Mouse (Mus musculus) large intestine, adult 2 months (tissue): ENCODE measurements around the gene Dmrt3. TPM values are rescaled to one million over a fixed set of nuclear protein-coding genes. Genes with fewer than 3 reads are reported as not detected.
A peak's percentile ranks its signal among the peaks of the same experiment; 100 is the strongest.

ENCODE experiments used
- DNase-seq: peaks from one replicate; pipeline ENCODE4 v3.0.0-alpha.2; 2012; ENCODE audit warnings: low read depth, low spot score
- WGBS: fragments of 180-500 bp; shearing (Covaris S2); methylation state at CpG from one replicate; pipeline ENCODE4 v1.1.7; 2018; 5-methylcytosine and 5-hydroxymethylcytosine counted together
- polyA plus RNA-seq: library from polyadenylated mRNA; depleted of rRNA; stranded (reverse); fragments of >200 nt; gene quantifications from 2 replicates; pipeline ENCODE4 v1.2.3, GENCODE M21; 2012

The Dmrt3 gene
- polyA plus RNA-seq, 1 experiment, result 0.81 TPM

- DNase-seq, result no peak
Observed at GRCm38 (mm10) chr19:25613476-25614300, 3.6 kb downstream of the Dmrt3 start.

GRCm38 (mm10) chr19:25615889-25616288 is 5.8 kb downstream of the Dmrt3 start:
- no peak for DNase-seq
- 4% methylated on average over 6 of the region's 6 CpGs for WGBS

More at GRCm38 (mm10) chr19:25613476-25614300, 3.6 kb downstream of the Dmrt3 start:
- WGBS, result 13% methylated on average over 13 of the region's 13 CpGs

GRCm38 (mm10) chr19:25622291-25623251 is 12.5 kb downstream of the Dmrt3 start:
- WGBS, result 36% methylated on average over 54 of the region's 54 CpGs
- DNase-seq, result no peak

- WGBS, result 13% methylated on average over 9 of the region's 9 CpGs
- peak; percentile 27 for DNase-seq
Observed at GRCm38 (mm10) chr19:25628490-25628889, 18.4 kb downstream of the Dmrt3 start.

GRCm38 (mm10) chr19:25635119-25635518 is 25.0 kb downstream of the Dmrt3 start:
- 58% methylated on average over 5 of the region's 5 CpGs for WGBS

GRCm38 (mm10) chr19:25635622-25636244 is 25.6 kb downstream of the Dmrt3 start:
- WGBS, result 15% methylated on average over 22 of the region's 22 CpGs
- peak; percentile 10 for DNase-seq

More at GRCm38 (mm10) chr19:25635119-25635518, 25.0 kb downstream of the Dmrt3 start:
- DNase-seq, result no peak

GRCm38 (mm10) chr19:25638766-25639361 is 28.8 kb downstream of the Dmrt3 start:
- 68% methylated on average over 11 of the region's 11 CpGs for WGBS
- DNase-seq, result no peak

- no peak for DNase-seq
- WGBS, result 80% methylated on average over 6 of the region's 6 CpGs
Observed at GRCm38 (mm10) chr19:25641786-25642185, 31.7 kb downstream of the Dmrt3 start.

- 46% methylated on average over 3 of the region's 3 CpGs for WGBS
- DNase-seq, result no peak
Observed at GRCm38 (mm10) chr19:25647136-25647535, 37.0 kb downstream of the Dmrt3 start.

GRCm38 (mm10) chr19:25648701-25649100 is 38.6 kb downstream of the Dmrt3 start:
- no peak for DNase-seq
- WGBS, result 63% methylated on average over 4 of the region's 4 CpGs

GRCm38 (mm10) chr19:25650474-25650873 is 40.4 kb downstream of the Dmrt3 start:
- 42% methylated on average over 10 of the region's 10 CpGs for WGBS
- no peak for DNase-seq

- 61% methylated on average over 5 of the region's 5 CpGs for WGBS
- DNase-seq, result no peak
Observed at GRCm38 (mm10) chr19:25652560-25652959, 42.5 kb downstream of the Dmrt3 start.

- WGBS, result 55% methylated on average over 12 of the region's 12 CpGs
- DNase-seq, result no peak
Observed at GRCm38 (mm10) chr19:25654034-25654749, 44.1 kb downstream of the Dmrt3 start.

GRCm38 (mm10) chr19:25665486-25666339 is 55.6 kb downstream of the Dmrt3 start:
- no peak for DNase-seq
- 7% methylated on average over 31 of the region's 31 CpGs for WGBS

- DNase-seq, result no peak
- 12% methylated on average over 4 of the region's 4 CpGs for WGBS
Observed at GRCm38 (mm10) chr19:25667836-25668235, 57.7 kb downstream of the Dmrt3 start.

- WGBS, result 5% methylated on average over 3 of the region's 3 CpGs
Observed at GRCm38 (mm10) chr19:25669593-25670248, 59.6 kb downstream of the Dmrt3 start.

GRCm38 (mm10) chr19:25670571-25671285 is 60.6 kb downstream of the Dmrt3 start:
- no peak for DNase-seq
- 7% methylated on average over 17 of the region's 17 CpGs for WGBS

More at GRCm38 (mm10) chr19:25669593-25670248, 59.6 kb downstream of the Dmrt3 start:
- DNase-seq, result no peak
